Mouse (Mus musculus) kidney, adult 8-10 months (tissue): ENCODE measurements at regions not wholly inside any gene's neighbourhood (a gene's known extent, or its start where the extent isn't known, plus 50 kb on each side); places are given as distances from the start of the nearest gene placed in this dataset.

Experiments
- DNase-seq, 2 experiments: peaks; one replicate each; pipeline ENCODE4 v3.0.0; 2022

GRCm38 (mm10) chrX:19903962-19904930 lies 155.1 kb upstream of the Chst7 start:
- peak; percentile 75 to 90 for DNase-seq

GRCm38 (mm10) chrX:19906646-19907371 lies 152.6 kb upstream of the Chst7 start:
- peak; percentile 4 to 57 for DNase-seq

GRCm38 (mm10) chrX:19917001-19917400 lies 142.4 kb upstream of the Chst7 start:
- no peak for DNase-seq

- peak; percentile 72 to 75 for DNase-seq
Observed at GRCm38 (mm10) chrX:19929376-19929775, 130.0 kb upstream of the Chst7 start.

GRCm38 (mm10) chrX:19929866-19930265 lies 129.5 kb upstream of the Chst7 start:
- peak; percentile 8 to 47 for DNase-seq

- no peak for DNase-seq
Observed at GRCm38 (mm10) chrX:19943305-19943704, 116.1 kb upstream of the Chst7 start.
